Mouse (Mus musculus) liver, embryonic 15.5 days (tissue): ENCODE measurements around the gene Osbpl6. TPM values are rescaled to one million over a fixed set of nuclear protein-coding genes. Genes with fewer than 3 reads are reported as not detected.

ENCODE experiments used
- ATAC-seq: fragments of 200-750 bp; cut with Nextera tagmentation; 2 replicates; pipeline ENCODE4 v1.8.0; 2017; ENCODE audit warnings: moderate number of reproducible peaks, mild to moderate bottlenecking, moderate library complexity; ENCODE audit not compliant: insufficient read depth
- H3K27ac ChIP-seq: fragments of 300-500 bp; sonication (generic); replicated peaks from 2 replicates; pipeline ENCODE4 v1.5.1; 2015; ENCODE audit warnings: mild to moderate bottlenecking, inconsistent platforms
- H3K27me3 ChIP-seq: fragments of 300-500 bp; sonication (generic); 2 replicates; pipeline ENCODE4 v1.6.1; 2015; ENCODE audit warnings: mild to moderate bottlenecking, inconsistent platforms
- H3K36me3 ChIP-seq: fragments of 300-500 bp; sonication (generic); replicated peaks from 2 replicates; pipeline ENCODE4 v1.6.1; 2015; ENCODE audit warnings: moderate library complexity, mild to moderate bottlenecking, inconsistent platforms
- H3K4me1 ChIP-seq: fragments of 300-500 bp; sonication (generic); replicated peaks from 2 replicates; pipeline ENCODE4 v1.6.1; 2015; ENCODE audit warnings: inconsistent platforms
- H3K4me2 ChIP-seq: fragments of 300-500 bp; sonication (generic); 2 replicates; pipeline ENCODE4 v1.6.1; 2015; ENCODE audit warnings: moderate library complexity, mild to moderate bottlenecking, inconsistent platforms
- H3K4me3 ChIP-seq: fragments of 300-500 bp; sonication (generic); replicated peaks from 2 replicates; pipeline ENCODE4 v1.5.1; 2015; ENCODE audit warnings: mild to moderate bottlenecking, inconsistent platforms
- H3K9ac ChIP-seq: fragments of 300-500 bp; sonication (generic); 2 replicates; pipeline ENCODE4 v1.6.1; 2015; ENCODE audit warnings: moderate library complexity, mild to moderate bottlenecking, inconsistent platforms
- H3K9me3 ChIP-seq: fragments of 300-500 bp; sonication (generic); replicated peaks from 2 replicates; pipeline ENCODE4 v1.6.1; 2016; ENCODE audit warnings: inconsistent platforms
- WGBS: fragments of 180-500 bp; shearing (Covaris S2); methylation state at CpG from one replicate; pipeline ENCODE4 v1.1.7; 2015; ENCODE audit warnings: mixed read lengths; ENCODE audit not compliant: insufficient replicate concordance; 5-methylcytosine and 5-hydroxymethylcytosine counted together
- polyA plus RNA-seq: library from polyadenylated mRNA; unstranded; fragments of >200 nt; fragmentation: Nextera tagmentation; extraction: Ambion mirVana; gene quantifications from 2 replicates; pipeline ENCODE4 v1.2.1, GENCODE M21; 2015

The Osbpl6 gene
- polyA plus RNA-seq, 1 experiment from 2014 or later, result 0.31 TPM

- WGBS, result 83% methylated on average over 6 of the region's 6 CpGs
- Histone ChIP-seq H3K9ac (no peak overlapping the region), H3K9me3 (no peaks in the 10 kb centered on the region), H3K4me3 (no peak overlapping the region), H3K36me3 (no peaks in the 10 kb centered on the region), H3K27me3 (no peaks in the 10 kb centered on the region), H3K27ac (no peak overlapping the region), H3K4me2 (no peak overlapping the region), H3K4me1 (no peaks in the 10 kb centered on the region)
- no peak for ATAC-seq
Measured at GRCm38 (mm10) chr2:76469091-76469750, 62.9 kb downstream of the Osbpl6 start.

- WGBS, result 65% methylated on average over 8 of the region's 8 CpGs
- ATAC-seq, result no peak
- no peak overlapping the region for H3K4me3 ChIP-seq
- no peak overlapping the region for H3K9ac ChIP-seq
- no peaks in the 10 kb centered on the region for H3K9me3 ChIP-seq
- no peak overlapping the region for H3K4me2 ChIP-seq
- no peaks in the 10 kb centered on the region for H3K27me3 ChIP-seq
- no peaks in the 10 kb centered on the region for H3K4me1 ChIP-seq
- no peak overlapping the region for H3K27ac ChIP-seq
- no peaks in the 10 kb centered on the region for H3K36me3 ChIP-seq
Measured at GRCm38 (mm10) chr2:76469751-76470099, 63.4 kb downstream of the Osbpl6 start.

- Histone ChIP-seq H3K4me1 (no peaks in the 10 kb centered on the region), H3K9me3 (no peaks in the 10 kb centered on the region), H3K27me3 (no peaks in the 10 kb centered on the region), H3K27ac (no peak overlapping the region), H3K4me2 (no peak overlapping the region), H3K4me3 (no peak overlapping the region), H3K9ac (no peak overlapping the region), H3K36me3 (no peaks in the 10 kb centered on the region)
- ATAC-seq, result no peak
- WGBS, result 64% methylated on average over 9 of the region's 9 CpGs
Measured at GRCm38 (mm10) chr2:76470391-76470790, 64.1 kb downstream of the Osbpl6 start.

GRCm38 (mm10) chr2:76475788-76476187 lies 69.5 kb downstream of the Osbpl6 start:
- WGBS, result 10% methylated on average over 1 of the region's 1 CpGs
- Histone ChIP-seq H3K4me2 (no peak overlapping the region), H3K27me3 (no peaks in the 10 kb centered on the region), H3K36me3 (no peaks in the 10 kb centered on the region), H3K9ac (no peak overlapping the region), H3K4me3 (no peak overlapping the region), H3K27ac (no peak overlapping the region), H3K4me1 (no peaks in the 10 kb centered on the region), H3K9me3 (no peaks in the 10 kb centered on the region)
- ATAC-seq, result no peak

- no peaks in the 10 kb centered on the region for H3K9me3 ChIP-seq
- no peak overlapping the region for H3K27ac ChIP-seq
- no peak overlapping the region for H3K9ac ChIP-seq
- no peaks in the 10 kb centered on the region for H3K36me3 ChIP-seq
- no peak for ATAC-seq
- 59% methylated on average over 4 of the region's 4 CpGs for WGBS
- H3K4me1 ChIP-seq, result no peaks in the 10 kb centered on the region
- H3K27me3 ChIP-seq, result no peaks in the 10 kb centered on the region
- H3K4me2 ChIP-seq, result no peak overlapping the region
- H3K4me3 ChIP-seq, result no peak overlapping the region
Measured at GRCm38 (mm10) chr2:76488764-76489163, 82.5 kb downstream of the Osbpl6 start.

GRCm38 (mm10) chr2:76490198-76490597 lies 83.9 kb downstream of the Osbpl6 start:
- Histone ChIP-seq H3K4me2 (no peak overlapping the region), H3K27me3 (no peaks in the 10 kb centered on the region), H3K4me1 (no peaks in the 10 kb centered on the region), H3K36me3 (no peaks in the 10 kb centered on the region), H3K4me3 (no peak overlapping the region), H3K9ac (no peak overlapping the region), H3K27ac (no peak overlapping the region), H3K9me3 (no peaks in the 10 kb centered on the region)
- ATAC-seq, result no peak
- 72% methylated on average over 8 of the region's 8 CpGs for WGBS

- WGBS, result 60% methylated on average over 6 of the region's 6 CpGs
- Histone ChIP-seq H3K27me3 (no peaks in the 10 kb centered on the region), H3K9me3 (no peaks in the 10 kb centered on the region), H3K4me3 (no peak overlapping the region), H3K4me1 (no peaks in the 10 kb centered on the region), H3K9ac (no peak overlapping the region), H3K27ac (no peak overlapping the region), H3K36me3 (no peaks in the 10 kb centered on the region), H3K4me2 (no peak overlapping the region)
- ATAC-seq, result no peak
Measured at GRCm38 (mm10) chr2:76491371-76491770, 85.1 kb downstream of the Osbpl6 start.

- Histone ChIP-seq H3K27ac (no peak overlapping the region), H3K4me2 (no peak overlapping the region), H3K4me3 (no peak overlapping the region), H3K36me3 (no peaks in the 10 kb centered on the region), H3K4me1 (no peaks in the 10 kb centered on the region), H3K9me3 (no peaks in the 10 kb centered on the region), H3K27me3 (no peaks in the 10 kb centered on the region), H3K9ac (no peak overlapping the region)
- 47% methylated on average over 7 of the region's 7 CpGs for WGBS
- ATAC-seq, result no peak
Measured at GRCm38 (mm10) chr2:76492224-76492623, 85.9 kb downstream of the Osbpl6 start.

GRCm38 (mm10) chr2:76496006-76496748 lies 89.9 kb downstream of the Osbpl6 start:
- WGBS, result 69% methylated on average over 11 of the region's 11 CpGs

GRCm38 (mm10) chr2:76496749-76497140 lies 90.4 kb downstream of the Osbpl6 start:
- Histone ChIP-seq H3K27ac (no peak overlapping the region), H3K9ac (no peak overlapping the region), H3K9me3 (no peaks in the 10 kb centered on the region), H3K4me2 (no peak overlapping the region), H3K27me3 (no peaks in the 10 kb centered on the region), H3K36me3 (no peaks in the 10 kb centered on the region), H3K4me1 (no peaks in the 10 kb centered on the region), H3K4me3 (no peak overlapping the region)
- ATAC-seq, result no peak
- whole genome bisulfite sequencing, result 62% methylated on average over 4 of the region's 4 CpGs

More at GRCm38 (mm10) chr2:76496006-76496748, 89.9 kb downstream of the Osbpl6 start:
- no peaks in the 10 kb centered on the region for H3K36me3 ChIP-seq
- H3K27ac ChIP-seq, result no peak overlapping the region
- H3K27me3 ChIP-seq, result no peaks in the 10 kb centered on the region
- H3K9me3 ChIP-seq, result no peaks in the 10 kb centered on the region
- no peak for ATAC-seq
- H3K4me2 ChIP-seq, result no peak overlapping the region
- H3K4me1 ChIP-seq, result no peaks in the 10 kb centered on the region
- no peak overlapping the region for H3K4me3 ChIP-seq
- H3K9ac ChIP-seq, result no peak overlapping the region

- Histone ChIP-seq H3K9ac (no peak overlapping the region), H3K4me2 (no peak overlapping the region), H3K4me3 (no peak overlapping the region), H3K9me3 (no peaks in the 10 kb centered on the region), H3K27me3 (no peaks in the 10 kb centered on the region), H3K27ac (no peak overlapping the region), H3K36me3 (no peaks in the 10 kb centered on the region), H3K4me1 (no peaks in the 10 kb centered on the region)
- ATAC-seq, result no peak
- 73% methylated on average over 11 of the region's 11 CpGs for WGBS
Measured at GRCm38 (mm10) chr2:76498891-76499290, 92.6 kb downstream of the Osbpl6 start.
